Mouse (Mus musculus): ENCODE data around the gene Smad6. TPM values are rescaled to one million over a fixed set of nuclear protein-coding genes. Genes with fewer than 3 reads are reported as not detected.

Gene Smad6
- polyA plus RNA-seq, 1 experiment from 2014 or later: 2.0 TPM

DNA sequence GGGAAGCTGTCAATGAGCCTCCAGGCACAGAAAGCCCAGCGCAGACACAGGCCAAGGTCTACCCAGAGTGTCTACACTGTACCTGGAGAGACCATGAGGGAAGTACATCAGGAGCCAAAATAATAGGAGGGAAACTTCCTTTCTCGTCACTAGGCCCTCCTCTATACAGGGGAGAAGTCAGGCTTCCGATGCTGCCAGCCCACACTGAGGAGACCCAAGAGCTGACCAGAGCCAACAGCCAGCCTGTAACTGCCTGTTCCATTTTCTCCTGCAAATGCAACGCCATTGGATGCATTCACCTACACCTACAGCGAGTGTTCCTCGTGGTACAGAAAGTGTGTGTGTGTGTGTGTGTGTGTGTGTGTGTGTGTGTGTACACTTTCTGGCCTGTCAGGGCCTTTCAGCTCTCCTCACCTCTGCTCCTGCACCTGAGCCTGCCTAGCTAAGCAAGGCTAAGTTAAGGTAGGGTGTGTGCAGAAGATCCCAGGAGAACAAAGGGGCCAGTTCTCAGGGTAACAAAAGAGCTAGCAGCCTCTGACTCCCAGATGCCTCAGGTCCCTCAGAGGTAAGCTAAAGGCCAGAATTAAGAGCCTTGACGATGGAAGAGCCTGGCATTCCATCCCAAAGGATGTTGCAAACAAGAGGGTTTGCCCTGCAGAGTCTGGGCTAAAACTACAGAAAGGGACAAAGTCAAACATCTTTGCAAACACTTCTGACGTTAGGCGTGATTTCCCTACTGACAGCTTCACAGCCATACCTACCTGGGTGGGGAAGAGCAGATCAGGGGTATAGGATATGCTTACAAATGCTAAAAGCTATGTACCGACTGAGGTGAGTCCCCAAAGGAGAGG, 2.6 kb downstream of the Smad6 start:
- DNase-seq (no peak), ATAC-seq (ENCODE audit: low FRiP score, low TSS enrichment) (no peak)
- no peak overlapping the region for H3K27ac ChIP-seq (replicated peaks; ENCODE audit: low read depth, low read length)
- peak overlapping the region; percentile 49 for H3K4me3 ChIP-seq (replicated peaks; ENCODE audit: low read depth, low read length)
- H3K9me3 ChIP-seq (ENCODE audit: control insufficient read depth, low read length): no peaks in the 10 kb centered on the region
- peak overlapping the region; percentile 92 for H3K4me2 ChIP-seq (ENCODE audit: low read length)
- WGBS: 10% methylated on average over 10 of the region's 10 CpGs
- peak overlapping the region; percentile 64; the same call in 1 of the 2 replicates for H3K9ac ChIP-seq (replicated peaks; ENCODE audit: low read length)
- H3K27me3 ChIP-seq (ENCODE audit: control insufficient read depth, insufficient read depth, low read length): peaks cover 32% of the 10 kb centered on the region
- H3K36me3 ChIP-seq (ENCODE audit: control insufficient read depth, insufficient read depth, low read length): no peaks in the 10 kb centered on the region
- H3K4me1 ChIP-seq (ENCODE audit: control insufficient read depth, insufficient read depth, low read length): peaks cover 52% of the 10 kb centered on the region

DNA sequence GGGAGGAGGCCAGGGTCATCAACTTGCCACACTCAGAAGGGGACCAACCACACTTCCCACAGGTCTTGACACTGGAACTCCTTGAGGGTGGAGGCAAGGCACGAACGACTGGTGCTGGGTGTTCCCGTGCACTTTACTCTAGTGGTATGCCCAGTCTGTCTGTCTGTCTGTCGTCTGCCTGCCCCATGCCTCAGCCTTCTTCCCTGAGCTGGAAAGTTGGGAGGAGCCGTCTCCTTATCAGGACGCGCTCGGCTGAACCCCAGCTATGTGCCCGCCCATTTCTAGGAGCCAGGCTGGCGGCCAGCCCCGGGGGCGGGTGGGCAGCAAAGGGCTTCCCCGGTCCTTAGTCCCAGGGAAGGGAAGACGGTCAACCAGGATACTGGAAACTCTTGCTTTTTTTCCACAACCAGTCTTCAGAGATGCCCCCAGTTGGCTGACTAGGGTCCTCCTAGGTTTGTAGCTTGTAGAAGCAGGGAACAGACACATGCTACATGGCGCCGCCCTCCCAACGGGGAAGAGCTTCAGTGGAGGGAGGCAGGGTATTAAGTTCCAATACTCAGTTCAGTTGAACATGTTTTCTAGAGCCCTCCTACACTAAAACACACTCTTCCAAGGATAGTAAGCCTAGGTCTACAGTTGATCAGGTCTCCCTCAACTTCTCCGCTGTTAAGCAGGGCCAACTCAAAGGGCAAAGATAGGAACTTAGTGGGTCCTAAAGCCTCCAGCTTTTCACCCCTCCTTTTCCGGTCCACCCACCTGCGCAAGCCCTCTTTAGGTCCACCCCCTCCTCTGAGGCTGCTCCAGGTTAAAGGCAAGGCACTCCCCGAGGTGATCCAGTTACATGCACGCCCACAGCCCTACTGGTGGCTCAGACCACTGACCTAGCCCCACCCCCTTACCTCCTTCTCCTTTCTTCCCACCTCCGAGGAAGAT, 3.7 kb downstream of the Smad6 start:
- no peaks in the 10 kb centered on the region for H3K36me3 ChIP-seq (ENCODE audit: control insufficient read depth, insufficient read depth, low read length)
- WGBS: 6% methylated on average over 23 of the region's 23 CpGs
- H3K4me3 ChIP-seq (replicated peaks; ENCODE audit: low read depth, low read length): peak overlapping the region; percentile 12; the same call in 1 of the 2 replicates
- no peak overlapping the region for H3K9ac ChIP-seq (replicated peaks; ENCODE audit: low read length)
- DNase-seq: peak; percentile 31
- ATAC-seq (ENCODE audit: low FRiP score, low TSS enrichment): no peak
- H3K9me3 ChIP-seq (ENCODE audit: control insufficient read depth, low read length): no peaks in the 10 kb centered on the region
- H3K4me2 ChIP-seq (ENCODE audit: low read length): peak overlapping the region; percentile 92
- no peak overlapping the region for H3K27ac ChIP-seq (replicated peaks; ENCODE audit: low read depth, low read length)
- H3K27me3 ChIP-seq (ENCODE audit: control insufficient read depth, insufficient read depth, low read length): peaks cover 32% of the 10 kb centered on the region
- peaks cover 50% of the 10 kb centered on the region for H3K4me1 ChIP-seq (ENCODE audit: control insufficient read depth, insufficient read depth, low read length)

DNA sequence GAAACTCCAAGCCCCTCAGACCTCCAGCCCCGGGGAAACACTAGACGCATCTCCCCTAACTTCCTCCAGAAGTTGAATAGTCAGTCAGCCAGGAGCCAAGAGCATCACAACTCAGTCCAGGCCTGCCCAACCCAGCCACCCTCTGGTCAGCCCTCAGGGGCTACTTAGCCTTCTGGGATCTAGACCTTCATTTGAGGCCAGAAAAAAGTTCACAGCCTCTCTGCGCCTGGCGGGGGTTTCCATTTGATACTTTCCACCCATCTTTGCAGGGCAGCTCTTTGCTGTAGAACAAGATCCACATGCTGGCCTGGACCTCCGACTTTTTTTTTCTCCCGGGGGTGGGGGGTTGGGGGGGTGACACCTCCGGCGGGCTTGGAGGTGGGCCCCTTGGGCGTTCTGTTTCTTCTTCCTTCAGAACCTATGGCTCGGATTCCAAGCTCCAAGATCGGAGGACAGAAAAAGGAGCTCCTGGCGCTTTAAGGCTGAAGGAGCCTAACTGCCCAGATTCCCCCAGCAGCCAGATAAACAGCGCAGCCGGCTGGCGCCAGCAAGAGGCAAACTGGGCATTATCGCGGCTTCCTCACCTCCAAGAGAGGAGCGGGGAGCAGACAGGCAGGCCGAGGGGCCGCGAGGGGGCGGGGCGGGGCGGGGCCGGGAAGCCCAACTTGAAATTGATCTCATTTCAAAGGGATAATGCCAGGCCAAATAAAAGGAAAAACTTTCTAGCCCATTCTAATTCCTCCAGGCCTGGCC, 5.0 kb downstream of the Smad6 start:
- Histone ChIP-seq H3K4me2 (ENCODE audit: low read length) (peak overlapping the region; percentile 92), H3K4me3 (replicated peaks; ENCODE audit: low read depth, low read length) (peak overlapping the region; percentile 12), H3K27ac (replicated peaks; ENCODE audit: low read depth, low read length) (no peak overlapping the region), H3K9me3 (ENCODE audit: control insufficient read depth, low read length) (no peaks in the 10 kb centered on the region), H3K36me3 (ENCODE audit: control insufficient read depth, insufficient read depth, low read length) (no peaks in the 10 kb centered on the region), H3K9ac (replicated peaks; ENCODE audit: low read length) (no peak overlapping the region), H3K4me1 (ENCODE audit: control insufficient read depth, insufficient read depth, low read length) (peaks cover 37% of the 10 kb centered on the region), H3K27me3 (ENCODE audit: control insufficient read depth, insufficient read depth, low read length) (peaks cover 32% of the 10 kb centered on the region)
- ATAC-seq (ENCODE audit: low FRiP score, low TSS enrichment): no peak
- peak; percentile 81 for DNase-seq
- WGBS: 4% methylated on average over 25 of the region's 25 CpGs

DNA sequence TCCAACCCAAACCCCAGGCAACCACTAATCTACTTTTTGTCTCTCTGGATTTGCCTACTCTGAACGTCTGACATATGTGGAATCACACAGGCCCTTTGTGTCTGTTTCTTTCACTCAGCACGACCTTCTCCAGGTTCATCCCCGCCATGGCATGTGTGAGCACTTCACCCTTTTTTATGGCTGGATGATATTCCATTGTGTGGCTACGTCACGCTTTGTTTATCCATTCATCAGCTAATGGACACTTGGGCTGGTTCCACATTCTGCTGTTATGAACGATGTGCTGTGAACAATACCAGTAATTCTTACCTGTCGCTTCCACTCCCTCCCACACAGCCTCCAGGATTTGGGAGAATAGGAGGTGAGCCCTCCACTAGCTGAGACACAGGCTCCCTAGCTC, 5.8 kb downstream of the Smad6 start:
- ATAC-seq (ENCODE audit: low FRiP score, low TSS enrichment): no peak
- H3K4me1 ChIP-seq (ENCODE audit: control insufficient read depth, insufficient read depth, low read length): peaks cover 30% of the 10 kb centered on the region
- no peak overlapping the region for H3K4me2 ChIP-seq (ENCODE audit: low read length)
- no peak overlapping the region for H3K27ac ChIP-seq (replicated peaks; ENCODE audit: low read depth, low read length)
- H3K4me3 ChIP-seq (replicated peaks; ENCODE audit: low read depth, low read length): no peak overlapping the region
- 24% methylated on average over 7 of the region's 7 CpGs for WGBS
- H3K9me3 ChIP-seq (ENCODE audit: control insufficient read depth, low read length): 0 out of 2 replicates have a peak, but pooled peaks cover 3% of the 10 kb centered on the region
- DNase-seq: no peak
- H3K36me3 ChIP-seq (ENCODE audit: control insufficient read depth, insufficient read depth, low read length): peaks cover 4% of the 10 kb centered on the region; the same call in 1 of the 2 replicates
- H3K27me3 ChIP-seq (ENCODE audit: control insufficient read depth, insufficient read depth, low read length): peaks cover 26% of the 10 kb centered on the region
- H3K9ac ChIP-seq (replicated peaks; ENCODE audit: low read length): no peak overlapping the region

DNA sequence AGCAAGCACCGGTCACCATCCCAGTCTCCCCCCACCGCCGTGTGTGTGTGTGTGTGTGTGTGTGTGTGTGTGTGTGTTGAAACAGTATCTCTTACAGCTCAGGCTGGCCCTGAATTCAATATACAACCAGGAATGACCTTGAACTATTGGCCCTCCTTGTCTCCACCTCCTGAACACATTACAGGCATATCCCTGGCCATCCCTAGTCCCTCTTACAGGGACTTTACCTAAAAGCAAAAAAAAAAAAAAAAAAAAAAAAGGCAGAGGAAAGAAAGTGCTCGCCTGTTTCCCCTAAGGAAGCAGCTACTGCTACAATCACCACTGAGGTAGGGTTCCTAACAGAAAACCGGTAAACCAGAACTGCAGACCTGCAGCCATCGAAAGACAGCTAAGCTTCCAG, 7.1 kb downstream of the Smad6 start:
- 77% methylated on average over 6 of the region's 6 CpGs for WGBS

DNA sequence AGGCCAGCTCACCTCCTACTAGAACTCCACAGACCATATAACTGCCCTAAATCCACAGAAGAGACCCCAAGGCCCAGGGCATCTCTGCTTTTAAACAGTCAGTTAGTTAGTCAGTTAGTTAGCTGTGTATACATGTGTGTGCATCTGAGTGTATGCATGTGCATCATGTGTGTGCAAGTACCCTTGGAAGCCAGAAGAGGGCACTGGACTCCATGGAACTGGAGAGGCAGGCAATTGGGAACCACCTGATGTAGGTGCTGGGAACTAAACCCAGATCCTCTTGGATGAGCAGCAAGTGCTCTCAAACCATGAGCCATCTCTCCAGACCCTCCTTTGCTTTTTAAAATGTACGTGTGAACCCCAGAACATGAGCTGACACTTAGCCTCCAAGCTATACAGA, 10.5 kb downstream of the Smad6 start:
- ATAC-seq (ENCODE audit: low FRiP score, low TSS enrichment): no peak
- H3K4me1 ChIP-seq (ENCODE audit: control insufficient read depth, insufficient read depth, low read length): 0 out of 2 replicates have a peak, but pooled peaks cover 3% of the 10 kb centered on the region
- 0 out of 2 replicates have a peak, but pooled peaks cover 3% of the 10 kb centered on the region for H3K9me3 ChIP-seq (ENCODE audit: control insufficient read depth, low read length)
- H3K4me3 ChIP-seq (replicated peaks; ENCODE audit: low read depth, low read length): no peak overlapping the region
- no peak for DNase-seq
- no peaks in the 10 kb centered on the region for H3K27me3 ChIP-seq (ENCODE audit: control insufficient read depth, insufficient read depth, low read length)
- no peak overlapping the region for H3K9ac ChIP-seq (replicated peaks; ENCODE audit: low read length)
- WGBS: 100% methylated on average over 1 of the region's 1 CpGs
- H3K4me2 ChIP-seq (ENCODE audit: low read length): no peak overlapping the region
- H3K36me3 ChIP-seq (ENCODE audit: control insufficient read depth, insufficient read depth, low read length): peaks cover 4% of the 10 kb centered on the region; the same call in 1 of the 2 replicates
- H3K27ac ChIP-seq (replicated peaks; ENCODE audit: low read depth, low read length): no peak overlapping the region

More for the DNA sequence above, 7.1 kb downstream of the Smad6 start:
- Histone ChIP-seq H3K4me3 (replicated peaks; ENCODE audit: low read depth, low read length) (no peak overlapping the region), H3K36me3 (ENCODE audit: control insufficient read depth, insufficient read depth, low read length) (peaks cover 4% of the 10 kb centered on the region; the same call in 1 of the 2 replicates), H3K9me3 (ENCODE audit: control insufficient read depth, low read length) (0 out of 2 replicates have a peak, but pooled peaks cover 3% of the 10 kb centered on the region), H3K27ac (replicated peaks; ENCODE audit: low read depth, low read length) (no peak overlapping the region), H3K4me1 (ENCODE audit: control insufficient read depth, insufficient read depth, low read length) (peaks cover 17% of the 10 kb centered on the region), H3K4me2 (ENCODE audit: low read length) (no peak overlapping the region), H3K9ac (replicated peaks; ENCODE audit: low read length) (no peak overlapping the region), H3K27me3 (ENCODE audit: control insufficient read depth, insufficient read depth, low read length) (peaks cover 19% of the 10 kb centered on the region)
- DNase-seq (no peak), ATAC-seq (ENCODE audit: low FRiP score, low TSS enrichment) (no peak)

DNA sequence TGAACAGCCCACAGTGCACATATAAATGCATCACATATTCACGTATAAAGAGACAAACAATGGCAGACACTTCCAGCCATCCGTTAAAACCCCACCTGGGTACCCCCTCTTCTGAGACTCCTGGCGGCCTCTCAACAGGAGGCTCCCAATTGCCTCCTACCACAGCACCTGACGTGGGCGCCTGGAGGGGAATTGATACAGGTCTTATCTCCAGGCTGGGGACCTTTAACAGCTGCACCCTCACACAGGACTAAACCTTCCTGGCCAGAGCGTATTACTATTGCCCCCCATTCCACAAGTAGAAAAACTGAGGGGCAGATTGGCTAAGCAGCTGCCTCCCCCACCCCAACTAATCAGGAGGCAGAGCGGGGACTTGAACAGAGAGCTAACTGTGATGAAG, 18.9 kb downstream of the Smad6 start:
- Histone ChIP-seq H3K4me1 (ENCODE audit: control insufficient read depth, insufficient read depth, low read length) (no peaks in the 10 kb centered on the region), H3K27ac (replicated peaks; ENCODE audit: low read depth, low read length) (no peak overlapping the region), H3K27me3 (ENCODE audit: control insufficient read depth, insufficient read depth, low read length) (no peaks in the 10 kb centered on the region), H3K4me3 (replicated peaks; ENCODE audit: low read depth, low read length) (no peak overlapping the region), H3K9ac (replicated peaks; ENCODE audit: low read length) (no peak overlapping the region), H3K9me3 (ENCODE audit: control insufficient read depth, low read length) (no peaks in the 10 kb centered on the region), H3K36me3 (ENCODE audit: control insufficient read depth, insufficient read depth, low read length) (no peaks in the 10 kb centered on the region), H3K4me2 (ENCODE audit: low read length) (no peak overlapping the region)
- no peak for DNase-seq
- no peak for ATAC-seq (ENCODE audit: low FRiP score, low TSS enrichment)
- 82% methylated on average over 7 of the region's 7 CpGs for WGBS

DNA sequence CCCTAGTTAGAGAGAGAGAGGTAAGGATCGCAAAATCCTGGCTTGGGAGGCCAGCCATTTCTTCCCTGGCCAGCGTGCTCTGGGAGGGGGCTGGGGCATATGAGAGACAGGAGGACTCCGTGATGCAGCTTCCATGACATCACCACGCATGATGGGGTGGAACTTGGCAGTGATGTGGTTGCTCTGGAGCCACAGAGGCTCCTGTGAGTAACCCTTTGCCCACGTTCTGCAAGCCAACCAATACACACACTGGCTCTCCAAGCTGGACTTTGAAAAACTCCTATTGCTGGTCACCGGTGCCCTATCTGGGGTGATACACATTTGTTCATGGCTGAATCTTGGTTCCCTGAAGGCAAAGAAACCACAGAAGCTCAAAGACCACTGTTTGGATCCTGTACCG, 20.8 kb downstream of the Smad6 start:
- H3K4me3 ChIP-seq (replicated peaks; ENCODE audit: low read depth, low read length): no peak overlapping the region
- no peak overlapping the region for H3K9ac ChIP-seq (replicated peaks; ENCODE audit: low read length)
- no peaks in the 10 kb centered on the region for H3K4me1 ChIP-seq (ENCODE audit: control insufficient read depth, insufficient read depth, low read length)
- H3K27ac ChIP-seq (replicated peaks; ENCODE audit: low read depth, low read length): no peak overlapping the region
- no peaks in the 10 kb centered on the region for H3K36me3 ChIP-seq (ENCODE audit: control insufficient read depth, insufficient read depth, low read length)
- WGBS: 72% methylated on average over 7 of the region's 7 CpGs
- H3K27me3 ChIP-seq (ENCODE audit: control insufficient read depth, insufficient read depth, low read length): no peaks in the 10 kb centered on the region
- no peaks in the 10 kb centered on the region for H3K9me3 ChIP-seq (ENCODE audit: control insufficient read depth, low read length)
- ATAC-seq (ENCODE audit: low FRiP score, low TSS enrichment) (no peak), DNase-seq (no peak)
- no peak overlapping the region for H3K4me2 ChIP-seq (ENCODE audit: low read length)

Data from midbrain, embryonic 14.5 days (tissue).